ENCODE assay signal across 30 mouse cellular contexts in genomic region chr5:102571445-102571844, GRCm38 (mm10).
A peak's percentile ranks its signal among the peaks of the same experiment; 100 is the strongest.
DNase-seq lines count a peak whose midpoint lies in the region; ATAC-seq and TF ChIP-seq lines count a peak whose summit lies in the region.
"Had no signal": no experiment of that assay in that cellular context is flagged by ENCODE, and none has a peak within 500 bp of the region (broad histone marks: within the 10 kb centered on the region; RNA-seq: fewer than 3 reads in every experiment).

No protein-coding gene starts in this region.

- 0 out of 2 replicates have a peak overlapping the region, but pooled peaks have one; percentile 12 for H3K27ac ChIP-seq in liver, postnatal 0 days (ENCODE audit: low read depth)
- no peak overlapping the region for H3K27ac ChIP-seq in intestine, embryonic 16.5 days (ENCODE audit: low read length)
- H3K27ac ChIP-seq: embryonic facial prominence, embryonic 13.5 days; forebrain, embryonic 10.5 days; forebrain, embryonic 15.5 days; heart, adult 2 months; hindbrain, embryonic 13.5 days; layer of hippocampus, adult 2 months; left cerebral cortex, adult 2 months; limb, embryonic 13.5 days; liver, embryonic 14.5 days; macrophage; midbrain, embryonic 12.5 days had no signal

- ATAC-seq in liver, postnatal 0 days: peak; percentile 56
- ATAC-seq in common myeloid progenitor, adult 5-6 weeks (replicated peaks; ENCODE audit: low read depth, poor library complexity, severe bottlenecking): 0 out of 2 replicates have a peak, but pooled peaks have one; percentile 50
- no peak for ATAC-seq in intestine, embryonic 16.5 days
- ATAC-seq: activated CD4-positive, CD25-positive, alpha-beta regulatory T cell, adult 4 months; forebrain, embryonic 15.5 days had no signal

- H3K9ac ChIP-seq in liver, postnatal 0 days (replicated peaks): no peak overlapping the region
- no peak overlapping the region for H3K9ac ChIP-seq in intestine, embryonic 16.5 days (ENCODE audit: low read depth, low read length)
- H3K9ac ChIP-seq: embryonic facial prominence, embryonic 13.5 days; forebrain, embryonic 15.5 days; heart, embryonic 12.5 days; hindbrain, embryonic 13.5 days; limb, embryonic 13.5 days; liver, embryonic 14.5 days; lung, embryonic 14.5 days; midbrain, embryonic 12.5 days had no signal

- H3K4me1 ChIP-seq in liver, postnatal 0 days (ENCODE audit: insufficient read depth): peaks cover 4% of the 10 kb centered on the region; the same call in 1 of the 2 replicates
- H3K4me1 ChIP-seq in intestine, embryonic 16.5 days (ENCODE audit: control insufficient read depth, insufficient read depth, low read length): no peaks in the 10 kb centered on the region
- H3K4me1 ChIP-seq: forebrain, embryonic 10.5 days; forebrain, embryonic 15.5 days; heart, embryonic 12.5 days; hindbrain, embryonic 13.5 days; midbrain, embryonic 12.5 days had no signal

- no peak overlapping the region for H3K4me2 ChIP-seq in liver, postnatal 0 days (ENCODE audit: low read depth, low read length)
- no peak overlapping the region for H3K4me2 ChIP-seq in myocyte (ENCODE audit: low read depth)
- H3K4me2 ChIP-seq in intestine, embryonic 16.5 days (ENCODE audit: low read depth, low read length): no peak overlapping the region
- H3K4me2 ChIP-seq: embryonic facial prominence, embryonic 13.5 days; forebrain, embryonic 15.5 days; heart, embryonic 12.5 days; hindbrain, embryonic 13.5 days; limb, embryonic 13.5 days; lung, embryonic 14.5 days; midbrain, embryonic 12.5 days had no signal

- no peak for TF ChIP-seq POLR2A in myocyte (IDR thresholded peaks at IDR 0.05; ENCODE audit: insufficient read length, low read depth)

- H3K36me3 ChIP-seq in liver, postnatal 0 days (replicated peaks; ENCODE audit: insufficient read depth, low read length): no peaks in the 10 kb centered on the region
- no peaks in the 10 kb centered on the region for H3K36me3 ChIP-seq in myocyte (ENCODE audit: control insufficient read depth, insufficient read depth)
- no peaks in the 10 kb centered on the region for H3K36me3 ChIP-seq in intestine, embryonic 16.5 days (ENCODE audit: control insufficient read depth, insufficient read depth, low read length)
- H3K36me3 ChIP-seq: embryonic facial prominence, embryonic 13.5 days; forebrain, embryonic 10.5 days; forebrain, embryonic 15.5 days; heart, embryonic 12.5 days; hindbrain, embryonic 13.5 days; limb, embryonic 13.5 days; midbrain, embryonic 12.5 days had no signal

- H3K27me3 ChIP-seq in liver, postnatal 0 days (ENCODE audit: insufficient read depth, low read length): no peaks in the 10 kb centered on the region
- H3K27me3 ChIP-seq in myocyte (ENCODE audit: control insufficient read depth, insufficient read depth, insufficient read length): no peaks in the 10 kb centered on the region
- no peaks in the 10 kb centered on the region for H3K27me3 ChIP-seq in intestine, embryonic 16.5 days (replicated peaks; ENCODE audit: control insufficient read depth, insufficient read depth, low read length)
- H3K27me3 ChIP-seq: embryonic facial prominence, embryonic 13.5 days; forebrain, embryonic 15.5 days; heart, embryonic 12.5 days; hindbrain, embryonic 13.5 days; limb, embryonic 13.5 days; midbrain, embryonic 12.5 days had no signal

- no peak for TF ChIP-seq EP300 in liver, postnatal 0 days (IDR thresholded peaks at IDR 0.05; ENCODE audit: low read depth)

- no peak for DNase-seq in liver, postnatal 0 days
- DNase-seq in liver (no peak), NIH3T3 (ENCODE audit: low read depth) (peak; percentile 66)
- DNase-seq in left cerebral cortex, postnatal 25 days (ENCODE audit: low spot score in 2 of 2): no peak
- DNase-seq: adrenal gland, adult 8-10 months; cerebellum, adult 11-12 months; cerebellum, adult 9-11 months; gastrocnemius, postnatal 36 days; heart, adult 2 months; heart, postnatal 4 days; kidney, adult 11 months; kidney, postnatal 36 days; lung, embryonic 14.5 days; right cerebral cortex, postnatal 14 days; thymus, postnatal 14 days had no signal

- H3ac ChIP-seq in myocyte (ENCODE audit: control insufficient read depth, insufficient read length): no peak overlapping the region

- H3K4me3 ChIP-seq in liver, postnatal 0 days (ENCODE audit: low read depth, low read length): no peak overlapping the region
- H3K4me3 ChIP-seq in myocyte: no peak overlapping the region
- H3K4me3 ChIP-seq in intestine, embryonic 16.5 days (ENCODE audit: low read length): no peak overlapping the region
- H3K4me3 ChIP-seq: embryonic facial prominence, embryonic 13.5 days; forebrain, embryonic 10.5 days; forebrain, embryonic 15.5 days; heart, adult 2 months; heart, embryonic 12.5 days; hindbrain, embryonic 13.5 days; layer of hippocampus, adult 2 months; left cerebral cortex, adult 2 months; limb, embryonic 13.5 days; midbrain, embryonic 12.5 days had no signal

- H3K9me3 ChIP-seq in liver, postnatal 0 days (ENCODE audit: low read length): no peaks in the 10 kb centered on the region
- H3K9me3 ChIP-seq in intestine, embryonic 16.5 days (ENCODE audit: control insufficient read depth, low read length): no peaks in the 10 kb centered on the region
- H3K9me3 ChIP-seq: forebrain, embryonic 15.5 days; heart, embryonic 12.5 days; midbrain, embryonic 12.5 days had no signal

- no peaks in the 10 kb centered on the region for H3K79me2 ChIP-seq in myocyte (ENCODE audit: control insufficient read depth, insufficient read depth)

- WGBS in liver, postnatal 0 days (ENCODE audit: insufficient replicate concordance): 77% methylated on average over 2 of the region's 2 CpGs
- WGBS in intestine, embryonic 16.5 days: 89% methylated on average over 2 of the region's 2 CpGs

- intact Hi-C loops in left cerebral cortex, postnatal 25 days (cut with DNase I): no loop called here

- TF ChIP-seq CTCF in liver, postnatal 0 days (IDR thresholded peaks at IDR 0.05; ENCODE audit: low read depth): no peak

TF ChIP-seq in myocyte, 11 proteins besides CTCF, POLR2A, EP300 and RAD21:
- no peak for TF ChIP-seq SRF (IDR thresholded peaks at IDR 0.05; ENCODE audit: control insufficient read depth, insufficient read length, low read depth)
- no peak for TF ChIP-seq USF1 (IDR thresholded peaks at IDR 0.05; ENCODE audit: low read depth)
- TF ChIP-seq MYOG (IDR thresholded peaks at IDR 0.05; ENCODE audit: control insufficient read depth in 1 of 3, insufficient read depth in 1 of 3, insufficient read length in 2 of 3, low read depth in 2 of 3): no peak
- TF ChIP-seq CEBPB (IDR thresholded peaks at IDR 0.05; ENCODE audit: insufficient read depth, poor library complexity, severe bottlenecking): 0 out of 2 replicates have a peak, but pooled peaks have one; percentile 13
TF ChIP-seq in myocyte: peak in this region for 1.
